Mouse (Mus musculus): ENCODE measurements around the gene Atg9a.
"Not testable (repeated sequence)": the region's sequence is repeated elsewhere in the genome, so short reads cannot be mapped to it uniquely, and the experiment has no call there.

The Atg9a gene

DNA sequence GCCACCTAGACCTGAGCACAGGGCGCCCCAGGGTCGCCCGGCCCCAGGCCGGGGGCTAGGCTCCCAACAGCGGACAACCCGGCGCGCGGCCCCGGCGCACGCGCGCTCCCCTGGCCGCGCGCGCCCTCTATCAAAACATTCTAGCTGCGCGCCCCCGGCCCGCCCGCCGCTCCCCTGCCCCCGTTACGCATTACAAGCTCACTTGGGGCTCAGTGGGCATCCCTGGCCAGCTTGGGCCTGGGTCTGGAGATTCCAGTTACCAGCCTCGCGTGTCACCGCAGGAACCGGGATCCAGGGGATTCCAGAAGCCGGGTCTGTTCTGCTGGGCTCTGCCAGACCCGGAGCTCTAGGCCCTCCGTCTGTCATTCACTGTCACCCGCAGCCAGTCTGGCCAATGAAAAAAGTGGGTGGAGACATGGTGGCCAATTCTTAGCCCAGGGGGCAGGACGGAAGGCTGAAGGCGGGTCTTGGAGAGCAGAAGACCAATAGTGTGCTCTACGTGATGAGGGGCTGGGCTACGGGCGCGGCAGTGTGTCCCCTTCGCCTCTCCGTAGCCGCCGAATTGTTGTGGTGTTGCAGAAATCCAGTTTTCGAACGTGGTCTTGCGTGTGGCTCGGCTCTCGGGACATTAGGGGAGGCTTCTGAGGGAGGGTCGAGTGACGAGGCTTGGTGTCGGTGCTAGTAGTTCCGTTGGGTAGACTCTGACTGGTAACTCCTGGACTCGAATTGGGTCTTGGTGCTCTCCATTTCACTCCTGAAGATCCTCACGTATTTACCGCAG is at the start of gene Atg9a, which contains the start of gene Ankzf1:
Atg9a (minus strand) TSS at position 575 of the 781 bp plus-strand sequence.
Ankzf1 (plus strand) TSS at position 530 of the 781 bp plus-strand sequence.
- ATAC-seq (ENCODE audit: insufficient number of reproducible peaks, low FRiP score, low TSS enrichment): peak; percentile 99

DNA sequence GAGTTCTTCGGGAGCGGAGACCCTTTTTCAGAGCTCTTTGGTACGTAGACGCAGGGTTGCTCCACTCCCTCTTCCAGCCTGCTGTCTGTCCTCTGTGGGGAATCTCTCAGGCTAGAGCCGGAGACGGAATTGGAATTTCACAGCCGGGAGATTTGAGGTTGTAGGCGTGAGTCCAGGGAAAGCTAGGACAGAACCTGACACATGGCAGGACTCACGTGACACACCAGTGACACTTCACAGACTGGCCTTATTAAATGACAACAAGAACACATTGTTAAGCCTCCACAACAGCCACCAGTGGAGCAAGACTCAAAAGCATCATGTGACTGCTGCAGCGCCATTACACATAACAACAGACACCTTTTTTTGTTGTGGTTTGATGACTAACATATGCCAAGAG is 47.6 kb upstream of the Atg9a start:
- no peak for ATAC-seq (ENCODE audit: insufficient number of reproducible peaks, low FRiP score, low TSS enrichment)

DNA sequence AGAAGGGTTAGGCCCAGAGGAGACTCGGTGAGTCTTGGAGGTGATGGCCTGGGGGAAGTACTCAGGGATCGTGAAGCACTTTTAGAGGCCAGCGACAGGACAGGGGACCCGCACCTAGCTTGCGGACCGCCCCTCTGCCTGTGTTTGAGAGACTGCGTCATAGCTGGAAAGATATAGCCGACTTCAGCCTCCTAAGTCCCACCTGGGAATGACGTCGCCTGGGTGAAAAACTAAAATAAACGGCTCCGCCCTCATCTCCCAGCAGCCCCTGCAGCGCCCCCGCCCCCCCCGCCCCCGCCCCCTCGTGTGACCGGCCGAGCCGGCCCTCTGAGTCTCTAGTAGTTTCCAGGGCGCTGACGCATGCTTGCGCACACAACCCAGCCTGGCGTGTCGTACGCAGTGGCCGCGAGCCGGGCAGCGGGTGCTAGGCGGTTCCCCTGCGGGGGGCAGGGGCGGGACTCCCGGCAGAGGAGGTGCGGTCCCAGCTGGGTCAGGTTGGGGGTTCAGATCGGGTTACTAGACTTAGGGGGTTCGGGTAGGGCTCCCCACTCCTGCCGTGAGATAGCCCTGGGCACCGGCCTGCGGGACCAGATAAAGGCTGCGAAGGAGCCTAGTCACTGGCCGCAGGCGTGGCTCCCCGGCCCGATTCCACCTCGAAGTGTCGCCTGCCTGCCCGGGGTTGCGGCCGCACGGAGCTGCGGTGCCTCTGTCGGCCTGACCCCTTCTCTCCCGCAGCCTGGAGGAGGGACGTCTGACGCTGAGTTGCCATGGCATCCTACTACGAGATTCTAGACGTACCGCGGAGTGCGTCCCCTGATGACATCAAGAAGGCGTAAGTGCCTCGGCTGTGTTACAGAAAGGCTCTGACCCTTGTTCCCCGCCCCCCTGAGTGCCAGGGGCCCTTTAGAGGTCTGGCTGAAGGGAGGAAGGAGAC is 44.4 kb upstream of the Atg9a start, which contains the start of gene Dnajb2:
Dnajb2 (plus strand) TSS at position 290 of the 934 bp plus-strand sequence.
- ATAC-seq (ENCODE audit: insufficient number of reproducible peaks, low FRiP score, low TSS enrichment): peak; percentile 74

DNA sequence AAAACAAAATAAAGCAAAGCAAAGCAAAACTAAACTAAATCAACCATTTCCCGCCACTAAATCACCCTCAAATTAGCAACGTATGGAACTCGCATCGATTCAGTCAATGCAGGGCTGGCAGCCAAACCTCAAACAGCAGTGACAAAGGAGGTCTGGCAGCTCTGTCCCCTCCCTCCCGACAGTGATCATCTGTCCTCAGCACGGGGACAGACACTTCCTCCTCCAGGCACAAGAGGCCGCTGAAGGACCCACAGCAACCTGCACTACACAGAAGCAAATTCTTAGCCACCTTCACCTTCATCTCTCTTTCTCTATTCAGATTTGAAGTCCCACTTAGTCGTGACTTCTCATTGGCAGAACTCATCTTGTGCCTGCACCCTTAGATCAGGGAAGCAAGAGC is 42.6 kb upstream of the Atg9a start:
- peak; percentile 68; the same call in 1 of the 2 replicates for ATAC-seq (ENCODE audit: insufficient number of reproducible peaks, low FRiP score, low TSS enrichment)

DNA sequence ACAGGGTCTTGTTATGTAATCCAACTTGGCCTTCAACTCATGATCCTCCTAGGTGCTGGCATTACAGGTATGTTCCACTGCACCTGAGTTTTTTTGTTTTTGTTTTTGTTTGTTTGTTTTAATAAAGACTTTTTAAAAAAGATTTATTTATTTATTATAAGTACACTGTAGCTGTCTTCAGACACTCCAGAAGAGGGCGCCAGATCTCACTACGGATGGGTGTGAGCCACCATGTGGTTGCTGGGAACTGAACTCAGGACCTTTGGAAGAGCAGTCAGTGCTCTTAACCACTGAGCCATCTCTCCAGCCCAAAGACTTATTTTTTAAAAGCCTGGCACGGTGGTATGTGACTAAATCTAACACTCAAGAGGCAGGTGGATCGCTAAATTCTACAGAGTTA is 40.5 kb upstream of the Atg9a start:
- not testable (repeated sequence) for ATAC-seq (ENCODE audit: insufficient number of reproducible peaks, low FRiP score, low TSS enrichment)

DNA sequence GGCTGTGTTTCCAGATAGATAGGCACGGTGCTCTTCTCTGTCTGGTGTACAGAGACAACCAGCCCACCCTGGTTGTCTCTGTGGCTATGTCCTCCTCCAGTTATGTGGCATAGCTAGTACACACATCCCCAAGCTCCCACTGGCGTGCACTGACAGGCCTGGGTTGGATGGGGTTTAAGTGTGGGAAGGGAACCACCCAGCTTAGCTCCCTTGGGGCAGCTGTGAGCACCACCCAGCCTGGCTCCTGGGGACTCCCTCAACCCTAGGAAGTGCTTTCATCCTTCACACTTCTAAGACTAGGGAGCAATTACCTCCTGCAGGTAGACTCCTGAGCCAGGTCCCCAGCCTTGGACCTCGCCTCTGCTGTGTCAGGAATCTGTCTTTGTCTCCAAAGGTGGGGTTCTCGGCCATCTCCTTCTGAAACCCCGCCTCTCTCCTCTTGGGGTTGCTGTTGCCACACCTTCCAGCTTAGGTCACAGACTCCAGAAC is 39.7 kb upstream of the Atg9a start, which contains the start of gene A630095N17Rik:
A630095N17Rik (minus strand) TSS at position 439 of the 489 bp plus-strand sequence.
- ATAC-seq (ENCODE audit: insufficient number of reproducible peaks, low FRiP score, low TSS enrichment): no peak

DNA sequence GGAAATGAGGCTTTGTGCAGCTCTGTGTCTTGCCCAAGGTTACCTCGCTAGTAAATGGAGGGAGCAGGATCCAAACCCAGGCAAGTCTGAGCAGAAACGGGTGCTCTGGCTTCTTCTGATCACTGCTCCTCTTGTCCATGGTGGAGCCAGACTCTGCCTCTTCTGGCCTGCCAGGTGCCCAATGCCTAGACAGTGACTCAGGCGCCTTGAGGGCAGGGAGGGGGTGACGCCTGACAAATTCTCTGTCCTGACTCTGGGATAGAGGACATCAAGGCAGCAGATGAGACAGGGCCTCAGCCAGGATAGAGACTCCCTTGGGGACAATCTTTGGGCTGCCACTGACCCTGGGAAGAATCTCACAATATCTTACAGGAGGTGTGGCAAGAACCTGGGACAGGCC is 39.2 kb upstream of the Atg9a start:
- ATAC-seq (ENCODE audit: insufficient number of reproducible peaks, low FRiP score, low TSS enrichment): no peak

DNA sequence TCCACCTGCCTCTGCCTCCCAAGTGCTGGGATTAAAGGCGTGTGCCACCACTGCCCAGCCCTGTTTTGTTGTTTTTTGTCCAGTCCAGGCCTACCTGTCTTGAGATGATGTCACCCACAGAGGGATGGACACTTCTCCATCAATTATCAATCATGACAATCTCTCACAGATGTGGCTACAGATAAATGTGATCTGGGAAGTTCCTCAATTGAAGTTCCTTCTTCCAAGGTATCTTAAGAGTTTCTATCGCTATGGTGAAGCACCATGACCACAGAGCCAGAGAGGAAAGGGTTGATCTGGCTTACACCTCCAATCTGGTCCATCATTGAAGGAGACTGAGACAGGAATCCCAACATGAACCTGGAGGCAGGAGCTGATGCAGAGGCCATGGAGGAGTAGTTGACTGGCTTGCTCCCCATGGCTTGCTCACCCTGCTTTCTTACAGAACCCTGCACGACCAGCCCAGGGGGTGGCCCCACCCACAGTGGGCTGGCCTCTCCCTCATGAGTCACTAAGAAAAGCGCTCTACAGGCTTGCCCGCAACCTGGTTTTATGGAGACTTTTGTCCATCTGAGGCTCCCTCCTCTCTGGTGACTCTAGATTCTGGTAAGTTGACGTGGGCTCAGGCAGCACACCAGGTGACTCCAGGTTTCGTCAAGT is 38.5 kb upstream of the Atg9a start:
- no peak for ATAC-seq (ENCODE audit: insufficient number of reproducible peaks, low FRiP score, low TSS enrichment)

DNA sequence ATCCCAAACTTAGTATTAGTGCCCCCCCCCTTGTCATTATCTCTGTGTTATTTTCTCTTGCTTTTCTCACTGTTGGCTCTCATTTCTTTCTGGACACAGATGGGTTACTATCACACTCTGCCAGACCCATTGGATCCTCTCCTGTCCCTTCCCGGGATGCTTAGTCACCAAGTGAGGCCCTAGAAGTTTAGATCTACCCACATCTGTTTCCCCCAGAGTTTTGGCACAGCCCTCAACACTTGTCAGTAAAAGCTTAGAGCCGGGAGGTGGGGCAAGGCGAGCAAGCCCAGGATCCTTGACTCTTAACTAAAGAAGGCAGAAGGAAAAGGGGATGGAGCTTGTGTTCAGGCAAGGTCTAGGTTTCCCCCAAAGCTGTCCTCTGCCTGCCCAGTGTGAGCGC is 37.2 kb upstream of the Atg9a start:
- ATAC-seq (ENCODE audit: insufficient number of reproducible peaks, low FRiP score, low TSS enrichment): no peak

DNA sequence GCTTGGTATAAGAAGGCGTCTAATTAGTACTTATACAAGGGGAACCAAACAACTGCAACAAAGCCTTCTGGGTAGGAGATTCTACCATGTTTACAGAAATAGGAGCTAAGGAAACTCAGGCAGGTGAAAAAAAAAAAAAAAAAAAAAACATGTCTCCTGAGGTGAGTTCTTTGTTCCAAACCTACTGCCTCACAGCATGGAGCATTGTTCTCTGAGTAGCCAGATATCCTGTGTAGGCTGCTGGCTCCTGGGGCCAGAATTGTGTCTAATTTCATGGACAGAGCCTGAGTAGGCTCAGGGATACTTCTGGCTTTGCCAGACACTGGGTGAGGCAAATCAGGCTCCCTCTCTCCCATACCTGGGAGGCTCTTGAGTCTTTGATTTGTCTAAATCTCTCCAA is 35.7 kb upstream of the Atg9a start:
- ATAC-seq (ENCODE audit: insufficient number of reproducible peaks, low FRiP score, low TSS enrichment): no peak

DNA sequence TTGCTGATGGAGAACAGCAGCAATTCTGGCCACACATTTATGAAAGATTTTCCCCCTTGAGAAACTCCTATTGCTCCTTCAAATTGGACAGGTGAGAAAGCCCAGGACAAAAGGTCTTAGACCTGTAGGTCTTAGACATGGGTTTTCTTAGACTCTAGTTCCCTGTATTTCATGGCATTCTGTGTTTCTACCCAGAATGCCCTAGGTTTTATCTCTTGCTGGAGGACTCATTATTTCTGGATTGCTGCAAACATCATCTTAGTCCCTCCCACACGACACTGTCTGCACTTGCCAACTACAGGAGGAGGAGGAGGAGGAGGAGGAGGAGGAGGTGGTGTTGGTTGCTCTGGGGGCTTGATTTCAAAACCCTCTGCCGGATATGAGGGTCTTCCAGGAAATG is 34.1 kb upstream of the Atg9a start:
- no peak for ATAC-seq (ENCODE audit: insufficient number of reproducible peaks, low FRiP score, low TSS enrichment)

DNA sequence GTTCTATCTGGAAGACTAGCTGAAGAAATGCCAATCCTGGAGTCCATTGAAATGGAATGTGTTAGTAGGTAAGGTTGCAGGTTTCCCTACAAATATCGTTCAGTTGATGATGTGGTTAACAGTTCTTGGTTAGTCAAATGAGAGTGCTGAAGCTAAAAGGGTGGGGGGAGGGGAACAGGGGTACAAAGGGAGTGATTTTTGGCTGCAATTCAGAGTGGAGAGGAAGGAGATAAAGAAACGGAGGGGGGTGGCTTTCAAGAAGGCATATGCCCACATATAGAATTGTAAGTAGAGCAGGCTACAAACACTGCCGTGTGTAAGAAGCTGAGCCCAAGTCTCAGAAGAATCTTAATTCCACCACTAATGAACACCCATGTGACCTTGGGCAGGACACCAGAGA is 33.5 kb upstream of the Atg9a start:
- ATAC-seq (ENCODE audit: insufficient number of reproducible peaks, low FRiP score, low TSS enrichment): no peak

DNA sequence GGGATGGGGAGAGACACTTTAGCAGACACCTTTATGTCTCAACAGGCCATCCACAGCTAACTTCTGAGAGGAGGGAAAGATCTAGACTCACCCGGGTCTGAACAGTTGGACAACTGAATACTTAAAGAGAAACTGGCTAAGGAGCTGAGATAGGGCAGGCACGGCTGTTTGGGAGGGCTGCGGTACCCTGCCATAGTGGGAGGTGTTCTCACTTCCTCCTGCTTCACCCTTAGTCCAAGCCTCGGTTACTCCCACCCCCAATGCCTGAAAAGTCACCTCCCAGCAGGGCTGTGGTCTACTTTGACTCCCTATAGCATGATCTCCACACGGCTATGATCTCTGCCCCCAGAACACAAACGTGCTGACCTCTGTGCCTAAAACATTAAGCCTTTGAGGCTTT is 31.5 kb upstream of the Atg9a start:
- no peak for ATAC-seq (ENCODE audit: insufficient number of reproducible peaks, low FRiP score, low TSS enrichment)

DNA sequence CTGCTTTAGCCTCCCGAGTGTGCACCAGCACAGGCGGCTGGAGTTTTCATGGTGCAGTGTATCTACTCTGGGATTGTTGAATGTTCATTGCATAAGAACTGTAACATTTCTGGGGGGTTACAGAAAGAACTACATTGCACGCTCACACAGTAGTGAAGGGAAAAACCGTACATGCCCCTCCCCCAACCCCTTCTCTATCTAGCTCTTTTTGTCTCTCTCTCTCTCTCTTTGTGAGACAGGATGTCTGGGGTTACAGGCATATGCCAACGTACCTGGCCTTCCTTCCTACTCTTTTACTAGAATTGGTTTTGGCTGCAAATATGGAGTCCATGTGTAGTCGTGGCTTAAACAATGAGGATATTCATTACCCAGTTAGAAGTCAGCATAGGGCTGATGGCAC is 30.9 kb upstream of the Atg9a start:
- no peak for ATAC-seq (ENCODE audit: insufficient number of reproducible peaks, low FRiP score, low TSS enrichment)

DNA sequence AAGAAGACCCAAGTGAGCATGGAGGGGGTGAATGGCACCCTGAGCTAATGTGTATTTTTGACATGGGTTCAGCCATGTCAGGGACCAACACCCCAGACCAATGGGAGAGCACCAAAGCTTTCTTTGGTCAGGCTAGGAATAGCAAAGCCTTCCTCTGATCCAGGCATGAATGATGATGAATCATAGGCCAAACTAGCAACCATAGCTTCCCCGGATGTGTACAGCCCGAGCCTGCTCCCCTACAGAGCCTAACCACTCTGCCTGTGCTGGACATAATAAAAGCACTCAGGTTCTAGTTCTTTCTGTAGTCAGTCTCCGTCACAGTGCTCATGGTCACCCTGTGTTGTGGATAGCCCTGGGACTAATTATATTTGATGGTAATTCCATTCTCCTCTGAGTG is 29.5 kb upstream of the Atg9a start:
- no peak for ATAC-seq (ENCODE audit: insufficient number of reproducible peaks, low FRiP score, low TSS enrichment)

DNA sequence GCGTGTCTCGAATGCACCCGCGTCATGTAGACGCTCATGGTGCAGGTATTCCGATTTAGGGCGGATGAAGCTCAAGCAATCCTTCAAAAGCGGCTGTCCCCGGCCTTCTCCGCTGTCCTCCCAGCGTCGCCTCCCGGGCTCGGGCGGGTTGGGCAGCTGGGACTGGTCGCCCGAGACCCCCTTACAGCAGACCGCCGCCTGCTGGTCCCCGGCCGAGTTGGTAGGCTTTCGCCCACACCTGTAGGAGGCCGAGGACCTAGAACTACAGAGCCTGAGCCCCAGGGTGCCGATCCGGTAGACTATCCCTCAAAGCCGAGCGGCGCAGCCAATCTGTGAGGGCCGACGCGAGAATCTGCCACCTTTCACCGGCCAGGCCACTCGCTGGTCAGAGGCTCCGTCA is 27.5 kb upstream of the Atg9a start, which contains the start of gene Tuba4a:
Tuba4a (minus strand) TSS at position 335 of the 400 bp plus-strand sequence.
- peak; percentile 10; the same call in 1 of the 2 replicates for ATAC-seq (ENCODE audit: insufficient number of reproducible peaks, low FRiP score, low TSS enrichment)

DNA sequence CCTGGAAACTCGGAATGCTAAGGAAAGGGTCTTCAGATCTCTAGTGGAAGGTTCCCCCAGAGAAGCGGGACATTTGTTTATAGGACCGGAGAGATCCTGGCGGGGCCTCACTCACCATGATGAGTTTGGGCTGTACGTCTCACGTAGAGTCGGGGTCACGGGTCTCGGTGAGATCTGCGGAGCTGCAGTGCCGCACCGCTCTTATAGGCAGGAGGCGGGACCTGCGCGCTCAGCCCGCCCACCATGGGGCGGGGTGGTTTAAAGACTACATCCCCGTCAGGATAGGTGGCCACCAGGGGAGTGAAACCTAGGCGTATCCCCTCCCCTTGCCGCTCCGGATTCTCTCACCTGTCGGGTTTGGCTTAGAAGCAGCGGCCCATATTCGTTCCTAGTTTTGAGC is 27.1 kb upstream of the Atg9a start:
- peak; percentile 71 for ATAC-seq (ENCODE audit: insufficient number of reproducible peaks, low FRiP score, low TSS enrichment)

DNA sequence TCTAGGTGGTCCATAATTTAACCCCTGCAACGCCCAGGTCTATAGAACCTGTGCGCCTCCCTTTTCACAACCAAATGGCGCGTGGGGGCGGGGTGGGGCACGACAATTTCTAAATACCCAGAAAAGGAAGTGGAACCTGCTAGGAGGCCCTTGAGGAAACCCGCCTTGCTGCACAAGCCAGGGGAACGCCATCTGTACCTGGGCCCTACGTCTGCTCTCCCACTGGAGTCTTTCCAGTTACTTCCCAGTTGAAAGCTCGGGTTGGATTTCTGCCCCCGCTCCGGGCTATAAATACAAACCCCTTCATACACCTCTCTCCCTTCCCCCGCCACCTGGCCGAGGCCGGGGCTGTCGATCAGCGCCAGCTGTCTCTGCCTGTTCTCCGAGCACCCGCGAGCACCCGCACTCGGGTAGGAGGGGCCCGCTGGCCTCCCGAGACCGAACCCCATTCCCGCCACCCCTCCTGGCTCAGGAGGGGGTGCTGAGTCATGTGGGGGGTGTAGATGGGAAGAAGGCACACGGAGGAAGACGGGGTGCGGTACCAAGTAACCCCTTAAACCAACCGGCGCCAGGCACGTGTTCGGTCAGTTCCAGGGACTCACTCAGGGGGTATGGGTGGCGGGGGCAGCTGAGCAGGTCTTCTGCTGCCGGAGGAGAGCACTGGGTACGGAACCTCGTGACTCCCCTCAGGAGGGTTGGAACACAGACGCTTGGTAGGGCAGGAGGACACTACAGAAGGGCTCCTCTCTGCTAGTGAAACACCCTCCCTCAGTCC is 26.4 kb upstream of the Atg9a start:
- peak; percentile 55 for ATAC-seq (ENCODE audit: insufficient number of reproducible peaks, low FRiP score, low TSS enrichment)

DNA sequence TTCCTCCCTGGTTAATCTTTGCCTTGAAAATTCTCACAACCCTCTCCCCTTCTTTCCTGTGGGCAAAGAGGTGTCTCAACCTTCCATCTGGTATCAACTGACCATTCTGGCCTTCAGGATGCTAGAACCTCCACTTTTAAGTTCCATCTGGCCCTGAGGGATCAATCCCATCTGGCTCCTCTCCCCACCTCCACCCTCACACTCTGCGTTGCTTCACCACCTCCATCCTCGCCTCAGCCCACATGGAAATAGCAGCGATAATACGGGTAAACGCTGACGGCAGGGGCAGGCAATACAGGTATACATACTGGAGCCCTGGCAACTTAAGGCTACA is 25.9 kb upstream of the Atg9a start:
- ATAC-seq (ENCODE audit: insufficient number of reproducible peaks, low FRiP score, low TSS enrichment): peak; percentile 7; the same call in 1 of the 2 replicates
